Mouse (Mus musculus): ENCODE results near the gene Zfp827. TPM values are rescaled to one million over a fixed set of nuclear protein-coding genes. Genes with fewer than 3 reads are reported as not detected.

Gene Zfp827
- polyA plus RNA-seq, 1 experiment = 4.3 TPM

- 95% methylated on average over 4 of the region's 4 CpGs for WGBS
- Histone ChIP-seq H3K36me3 (ENCODE audit: control insufficient read depth, insufficient read depth, low read length) (no peaks in the 10 kb centered on the region), H3K27me3 (ENCODE audit: control insufficient read depth, insufficient read depth, low read length) (no peaks in the 10 kb centered on the region), H3K4me1 (ENCODE audit: control insufficient read depth, insufficient read depth, insufficient read length) (no peaks in the 10 kb centered on the region), H3K4me3 (ENCODE audit: extremely low read depth, insufficient read depth, insufficient read length) (no peak overlapping the region), H3K27ac (ENCODE audit: insufficient read depth, low read length) (no peak overlapping the region)
- TF ChIP-seq CTCF (IDR thresholded peaks at IDR 0.05; ENCODE audit: extremely low read depth, insufficient read depth, insufficient read length, insufficient replicate concordance) = no peak
- no peak for DNase-seq (ENCODE audit: low read depth in 1 of 2, low spot score in 2 of 2)
Observed at GRCm38 (mm10) chr8:79151644-79152043, 123.4 kb downstream of the Zfp827 start.

DNA sequence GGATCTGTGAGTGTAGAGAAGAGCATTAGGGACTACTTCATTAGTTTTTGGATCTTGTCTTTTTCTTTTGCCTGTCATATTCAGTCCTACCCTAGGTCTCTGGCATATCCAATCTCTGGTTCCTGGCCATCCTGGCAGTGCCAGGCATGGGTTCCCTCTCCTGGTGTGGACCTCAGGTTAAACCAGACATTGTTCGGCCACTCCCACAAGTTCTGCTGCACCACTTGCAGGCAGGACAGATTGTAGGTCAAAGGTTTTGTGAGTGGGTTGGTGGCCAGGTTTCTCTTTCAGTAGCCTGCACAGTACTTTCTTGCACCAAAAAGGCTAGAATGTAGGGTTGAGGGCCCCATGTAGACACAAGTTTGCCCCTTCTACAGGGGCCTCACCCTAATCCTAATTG, 125.0 kb downstream of the Zfp827 start:
- no peaks in the 10 kb centered on the region for H3K27me3 ChIP-seq (ENCODE audit: control insufficient read depth, insufficient read depth, low read length)
- no peak overlapping the region for H3K4me3 ChIP-seq (ENCODE audit: extremely low read depth, insufficient read depth, insufficient read length)
- WGBS = 88% methylated on average over 1 of the region's 1 CpGs
- no peak for DNase-seq (ENCODE audit: low read depth in 1 of 2, low spot score in 2 of 2)
- H3K4me1 ChIP-seq (ENCODE audit: control insufficient read depth, insufficient read depth, insufficient read length) = no peaks in the 10 kb centered on the region
- H3K27ac ChIP-seq (ENCODE audit: insufficient read depth, low read length) = no peak overlapping the region
- no peaks in the 10 kb centered on the region for H3K36me3 ChIP-seq (ENCODE audit: control insufficient read depth, insufficient read depth, low read length)
- TF ChIP-seq POLR2A (IDR thresholded peaks at IDR 0.05; ENCODE audit: low read depth, low read length) = no peak

- H3K27me3 ChIP-seq (ENCODE audit: control insufficient read depth, insufficient read depth, low read length) = no peaks in the 10 kb centered on the region
- H3K4me1 ChIP-seq (ENCODE audit: control insufficient read depth, insufficient read depth, insufficient read length) = no peaks in the 10 kb centered on the region
- TF ChIP-seq POLR2A (IDR thresholded peaks at IDR 0.05; ENCODE audit: low read depth, low read length) = no peak
- TF ChIP-seq CTCF (IDR thresholded peaks at IDR 0.05; ENCODE audit: extremely low read depth, insufficient read depth, insufficient read length, insufficient replicate concordance) = no peak
- 93% methylated on average over 4 of the region's 4 CpGs for WGBS
- no peak for DNase-seq (ENCODE audit: low read depth in 1 of 2, low spot score in 2 of 2)
- no peak overlapping the region for H3K4me3 ChIP-seq (ENCODE audit: extremely low read depth, insufficient read depth, insufficient read length)
- H3K27ac ChIP-seq (ENCODE audit: insufficient read depth, low read length) = no peak overlapping the region
- H3K36me3 ChIP-seq (ENCODE audit: control insufficient read depth, insufficient read depth, low read length) = no peaks in the 10 kb centered on the region
Observed at GRCm38 (mm10) chr8:79153637-79154036, 125.4 kb downstream of the Zfp827 start.

GRCm38 (mm10) chr8:79155556-79156161, 127.4 kb downstream of the Zfp827 start:
- no peak for DNase-seq (ENCODE audit: low read depth in 1 of 2, low spot score in 2 of 2)
- Histone ChIP-seq H3K4me3 (ENCODE audit: extremely low read depth, insufficient read depth, insufficient read length) (no peak overlapping the region), H3K27ac (ENCODE audit: insufficient read depth, low read length) (no peak overlapping the region), H3K4me1 (ENCODE audit: control insufficient read depth, insufficient read depth, insufficient read length) (peaks cover 10% of the 10 kb centered on the region; the same call in 1 of the 2 replicates), H3K27me3 (ENCODE audit: control insufficient read depth, insufficient read depth, low read length) (no peaks in the 10 kb centered on the region), H3K36me3 (ENCODE audit: control insufficient read depth, insufficient read depth, low read length) (no peaks in the 10 kb centered on the region)
- 92% methylated on average over 10 of the region's 10 CpGs for WGBS
- TF ChIP-seq POLR2A (IDR thresholded peaks at IDR 0.05; ENCODE audit: low read depth, low read length) (no peak), CTCF (IDR thresholded peaks at IDR 0.05; ENCODE audit: extremely low read depth, insufficient read depth, insufficient read length, insufficient replicate concordance) (no peak)

- H3K36me3 ChIP-seq (ENCODE audit: control insufficient read depth, insufficient read depth, low read length) = no peaks in the 10 kb centered on the region
- no peak overlapping the region for H3K4me3 ChIP-seq (ENCODE audit: extremely low read depth, insufficient read depth, insufficient read length)
- TF ChIP-seq CTCF (IDR thresholded peaks at IDR 0.05; ENCODE audit: extremely low read depth, insufficient read depth, insufficient read length, insufficient replicate concordance) (no peak), POLR2A (IDR thresholded peaks at IDR 0.05; ENCODE audit: low read depth, low read length) (no peak)
- no peaks in the 10 kb centered on the region for H3K27me3 ChIP-seq (ENCODE audit: control insufficient read depth, insufficient read depth, low read length)
- no peak overlapping the region for H3K27ac ChIP-seq (ENCODE audit: insufficient read depth, low read length)
- 93% methylated on average over 4 of the region's 4 CpGs for WGBS
- peaks cover 20% of the 10 kb centered on the region for H3K4me1 ChIP-seq (ENCODE audit: control insufficient read depth, insufficient read depth, insufficient read length)
- DNase-seq (ENCODE audit: low read depth in 1 of 2, low spot score in 2 of 2) = no peak
Observed at GRCm38 (mm10) chr8:79157366-79157765, 129.1 kb downstream of the Zfp827 start.

- no peak for DNase-seq (ENCODE audit: low read depth in 1 of 2, low spot score in 2 of 2)
- Histone ChIP-seq H3K27ac (ENCODE audit: insufficient read depth, low read length) (no peak overlapping the region), H3K36me3 (ENCODE audit: control insufficient read depth, insufficient read depth, low read length) (no peaks in the 10 kb centered on the region), H3K4me1 (ENCODE audit: control insufficient read depth, insufficient read depth, insufficient read length) (peaks cover 26% of the 10 kb centered on the region), H3K27me3 (ENCODE audit: control insufficient read depth, insufficient read depth, low read length) (no peaks in the 10 kb centered on the region), H3K4me3 (ENCODE audit: extremely low read depth, insufficient read depth, insufficient read length) (no peak overlapping the region)
- WGBS = 86% methylated on average over 2 of the region's 2 CpGs
- TF ChIP-seq POLR2A (IDR thresholded peaks at IDR 0.05; ENCODE audit: low read depth, low read length) = no peak
- no peak for TF ChIP-seq CTCF (IDR thresholded peaks at IDR 0.05; ENCODE audit: extremely low read depth, insufficient read depth, insufficient read length, insufficient replicate concordance)
Observed at GRCm38 (mm10) chr8:79158357-79158756, 130.1 kb downstream of the Zfp827 start.

GRCm38 (mm10) chr8:79159397-79159796, 131.2 kb downstream of the Zfp827 start:
- 54% methylated on average over 9 of the region's 9 CpGs for WGBS
- Histone ChIP-seq H3K4me1 (ENCODE audit: control insufficient read depth, insufficient read depth, insufficient read length) (peaks cover 26% of the 10 kb centered on the region), H3K27me3 (ENCODE audit: control insufficient read depth, insufficient read depth, low read length) (no peaks in the 10 kb centered on the region), H3K27ac (ENCODE audit: insufficient read depth, low read length) (no peak overlapping the region), H3K4me3 (ENCODE audit: extremely low read depth, insufficient read depth, insufficient read length) (no peak overlapping the region), H3K36me3 (ENCODE audit: control insufficient read depth, insufficient read depth, low read length) (no peaks in the 10 kb centered on the region)
- TF ChIP-seq POLR2A (IDR thresholded peaks at IDR 0.05; ENCODE audit: low read depth, low read length) (no peak), CTCF (IDR thresholded peaks at IDR 0.05; ENCODE audit: extremely low read depth, insufficient read depth, insufficient read length, insufficient replicate concordance) (no peak)
- peak; percentile 24 to 28 for DNase-seq (ENCODE audit: low read depth in 1 of 2, low spot score in 2 of 2)
